In genomic region chr3:152238836-152239235, GRCm38 (mm10) we compare ENCODE assay signal across 8 mouse cellular contexts. TPM values are rescaled to one million over a fixed set of nuclear protein-coding genes. Genes with fewer than 3 reads are reported as not detected.
DNase-seq lines count a peak whose midpoint lies in the region; ATAC-seq and TF ChIP-seq lines count a peak whose summit lies in the region.

No protein-coding gene starts in this region.

- no peak overlapping the region for H3K4me3 ChIP-seq in kidney, adult 2 months (ENCODE audit: insufficient read depth, low read depth, low read length)
- H3K4me3 ChIP-seq in liver, embryonic 15.5 days (replicated peaks): no peak overlapping the region

- H3K27me3 ChIP-seq in kidney, adult 2 months (replicated peaks; ENCODE audit: control insufficient read depth, insufficient read depth, low read length): no peaks in the 10 kb centered on the region
- H3K27me3 ChIP-seq in liver, embryonic 15.5 days: no peaks in the 10 kb centered on the region

- H3K27ac ChIP-seq in kidney, adult 2 months (ENCODE audit: insufficient read depth, low read depth, low read length): no peak overlapping the region
- H3K27ac ChIP-seq in liver, embryonic 15.5 days (replicated peaks): no peak overlapping the region

- ATAC-seq in erythroid progenitor cell, adult 5-6 weeks (replicated peaks; ENCODE audit: low FRiP score, poor library complexity, severe bottlenecking): peak; percentile 80
- ATAC-seq in liver, embryonic 15.5 days (ENCODE audit: insufficient read depth): peak; percentile 61

- no peak overlapping the region for H3K4me2 ChIP-seq in liver, embryonic 15.5 days

- TF ChIP-seq POLR2A in kidney, adult 2 months (IDR thresholded peaks at IDR 0.05; ENCODE audit: low read depth, low read length): no peak

- H3K4me1 ChIP-seq in kidney, adult 2 months (ENCODE audit: control insufficient read depth, insufficient read depth, low read length): no peaks in the 10 kb centered on the region
- 0 out of 2 replicates have a peak, but pooled peaks cover 3% of the 10 kb centered on the region for H3K4me1 ChIP-seq in liver, embryonic 15.5 days (replicated peaks)

- peaks cover 2% of the 10 kb centered on the region; the same call in 1 of the 2 replicates for H3K36me3 ChIP-seq in kidney, adult 2 months (ENCODE audit: control insufficient read depth, insufficient read depth, low read length)
- H3K36me3 ChIP-seq in liver, embryonic 15.5 days (replicated peaks): peaks cover 43% of the 10 kb centered on the region

- TF ChIP-seq CTCF in kidney, adult 2 months (conservative IDR thresholded peaks at IDR 0.05; ENCODE audit: insufficient read depth, insufficient read length, low read depth, low read length): no peak

- H3K9me3 ChIP-seq in liver, embryonic 15.5 days (replicated peaks): no peaks in the 10 kb centered on the region

- whole genome bisulfite sequencing in kidney, adult 2 months: 36% methylated on average over 2 of the region's 2 CpGs
- WGBS in liver, embryonic 15.5 days (ENCODE audit: insufficient replicate concordance): 39% methylated on average over 2 of the region's 2 CpGs

- peak; percentile 85 for DNase-seq in kidney, adult 2 months
- no peak for DNase-seq in kidney, postnatal 4 days
- peak; percentile 45 for DNase-seq in ES-CJ7 (ENCODE audit: low read depth, low spot score)
- no peak for DNase-seq in right cerebral cortex, adult 18-20 months
- no peak for DNase-seq in thymus, postnatal 25 days
- DNase-seq in layer of hippocampus, adult 9-10 months (ENCODE audit: low spot score): no peak

- no peak overlapping the region for H3K9ac ChIP-seq in liver, embryonic 15.5 days

RNA-seq across cellular contexts. Expression of gene Nexn, which starts 27.3 kb away (rescaled TPM):
- polyA plus RNA-seq in kidney, adult 2 months (2012; rRNA removed): 0.11 and 0.38 TPM in 2 replicates
- total RNA-seq in erythroid progenitor cell, adult 5-6 weeks (2015; ENCODE audit: low replicate concordance): not detected in 2 replicates
- total RNA-seq in erythroid progenitor cell, adult 5-6 weeks (2017; ENCODE audit: low replicate concordance): not detected in 2 replicates
- polyA plus RNA-seq in liver, embryonic 15.5 days (2015; fragmentation: Nextera tagmentation; extraction: Ambion mirVana): 1.5 and 1.7 TPM in 2 replicates

RNA-seq across cellular contexts. Expression of gene Fubp1, which starts 28.6 kb away (rescaled TPM):
- polyA plus RNA-seq in kidney, adult 2 months (2012; rRNA removed): 40.8 and 49.0 TPM in 2 replicates
- 152 and 157 TPM in 2 replicates for total RNA-seq in erythroid progenitor cell, adult 5-6 weeks (2015; ENCODE audit: low replicate concordance)
- 169 and 197 TPM in 2 replicates for total RNA-seq in erythroid progenitor cell, adult 5-6 weeks (2017; ENCODE audit: low replicate concordance)
- 55.1 and 57.1 TPM in 2 replicates for polyA plus RNA-seq in liver, embryonic 15.5 days (2015; fragmentation: Nextera tagmentation; extraction: Ambion mirVana)

RNA-seq across cellular contexts. Expression of gene Dnajb4, which starts 28.7 kb away (rescaled TPM):
- polyA plus RNA-seq in kidney, adult 2 months (2012; rRNA removed): 5.5 and 9.8 TPM in 2 replicates
- total RNA-seq in erythroid progenitor cell, adult 5-6 weeks (2015; ENCODE audit: low replicate concordance): 106 and 107 TPM in 2 replicates
- total RNA-seq in erythroid progenitor cell, adult 5-6 weeks (2017; ENCODE audit: low replicate concordance): 101 and 164 TPM in 2 replicates
- polyA plus RNA-seq in liver, embryonic 15.5 days (2015; fragmentation: Nextera tagmentation; extraction: Ambion mirVana): 35.3 and 36.8 TPM in 2 replicates

Comparison
In these comparisons a context has a peak if more than half of its experiments do, and no peak if none do; other contexts are left out.
1. DNase-seq: peak in kidney, adult 2 months (single experiment) and ES-CJ7 (single experiment); none in kidney, postnatal 4 days (0 of 2), right cerebral cortex, adult 18-20 months (single experiment), thymus, postnatal 25 days (single experiment) and layer of hippocampus, adult 9-10 months (single experiment).